Mouse (Mus musculus): ENCODE results near the gene Enpp3. TPM values are rescaled to one million over a fixed set of nuclear protein-coding genes. Genes with fewer than 3 reads are reported as not detected.

The Enpp3 gene
- polyA plus RNA-seq, 1 experiment from 2014 or later = 3.4 TPM

DNA sequence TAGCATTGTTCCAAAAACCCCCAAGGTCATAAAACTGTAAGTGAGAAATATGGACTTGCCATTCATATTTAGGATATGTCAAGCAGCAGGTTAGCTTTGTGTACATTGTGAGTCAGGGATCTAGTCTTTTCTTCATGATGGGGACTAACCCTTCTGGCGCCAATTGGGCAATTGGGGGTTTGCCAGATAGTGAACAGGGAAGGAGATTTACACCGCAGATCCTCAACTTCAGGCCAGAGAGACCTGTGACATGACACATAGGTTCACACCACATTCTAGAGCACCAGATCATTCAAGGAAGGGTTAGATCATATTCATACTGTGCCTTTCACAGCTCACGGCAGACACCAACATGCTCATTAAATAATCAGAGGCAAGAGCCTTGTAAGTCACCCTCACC lies 58.7 kb downstream of the Enpp3 start:
- H3K9me3 ChIP-seq (ENCODE audit: control insufficient read depth, low read length) = no peaks in the 10 kb centered on the region
- 64% methylated on average over 3 of the region's 3 CpGs for WGBS

DNA sequence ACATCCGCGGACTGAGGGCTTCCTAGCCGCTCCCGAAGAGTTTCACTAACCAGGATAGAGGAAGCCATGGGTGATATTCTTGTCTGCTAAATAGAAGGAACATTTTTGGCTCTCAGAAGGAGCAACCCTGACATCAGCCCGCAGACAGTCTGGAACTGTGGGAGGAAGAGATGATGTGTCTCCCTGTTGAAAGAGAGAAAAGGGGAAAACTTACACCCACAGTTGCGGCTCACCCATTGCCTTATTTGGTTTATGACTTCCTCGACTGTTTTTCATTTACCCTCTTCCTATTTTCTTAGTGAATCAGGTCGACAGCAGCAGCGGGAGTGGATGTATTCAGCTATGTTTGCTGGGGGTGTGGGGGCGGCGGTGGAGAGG lies 64.0 kb downstream of the Enpp3 start:
- H3K4me3 ChIP-seq (ENCODE audit: low read depth, low read length) = no peak overlapping the region
- 70% methylated on average over 11 of the region's 11 CpGs for WGBS
- no peak; the same call in 1 of the 2 replicates for ATAC-seq (ENCODE audit: low FRiP score, low TSS enrichment)
- H3K4me2 ChIP-seq (replicated peaks; ENCODE audit: low read depth) = 0 out of 2 replicates have a peak overlapping the region, but pooled peaks have one; percentile 14
- DNase-seq (ENCODE audit: low spot score) = no peak
- H3K9me3 ChIP-seq (ENCODE audit: control insufficient read depth, low read length) = no peaks in the 10 kb centered on the region
- no peaks in the 10 kb centered on the region for H3K4me1 ChIP-seq (replicated peaks; ENCODE audit: control insufficient read depth, insufficient read depth)
- H3K9ac ChIP-seq (ENCODE audit: low read length) = no peak overlapping the region
- H3K27ac ChIP-seq (replicated peaks) = peak overlapping the region; percentile 58; the same call in 1 of the 2 replicates
- TF ChIP-seq CTCF (IDR thresholded peaks at IDR 0.05; ENCODE audit: low read depth) = no peak
- TF ChIP-seq EP300 (optimal IDR thresholded peaks at IDR 0.05) = no peak
- H3K27me3 ChIP-seq (ENCODE audit: control insufficient read depth, insufficient read depth, low read length) = no peaks in the 10 kb centered on the region
- H3K36me3 ChIP-seq (ENCODE audit: control insufficient read depth, insufficient read depth, low read length) = no peaks in the 10 kb centered on the region

More for the DNA sequence above, 58.7 kb downstream of the Enpp3 start:
- ATAC-seq (ENCODE audit: low FRiP score, low TSS enrichment) (no peak), DNase-seq (ENCODE audit: low spot score) (no peak)
- no peaks in the 10 kb centered on the region for H3K27me3 ChIP-seq (ENCODE audit: control insufficient read depth, insufficient read depth, low read length)
- H3K4me3 ChIP-seq (ENCODE audit: low read depth, low read length) = no peak overlapping the region
- no peak overlapping the region for H3K27ac ChIP-seq (replicated peaks)
- H3K36me3 ChIP-seq (ENCODE audit: control insufficient read depth, insufficient read depth, low read length) = no peaks in the 10 kb centered on the region
- no peak overlapping the region for H3K4me2 ChIP-seq (replicated peaks; ENCODE audit: low read depth)
- TF ChIP-seq CTCF (IDR thresholded peaks at IDR 0.05; ENCODE audit: low read depth) (no peak), EP300 (optimal IDR thresholded peaks at IDR 0.05) (no peak)
- no peaks in the 10 kb centered on the region for H3K4me1 ChIP-seq (replicated peaks; ENCODE audit: control insufficient read depth, insufficient read depth)
- H3K9ac ChIP-seq (ENCODE audit: low read length) = no peak overlapping the region

- Histone ChIP-seq H3K27ac (replicated peaks) (peak overlapping the region; percentile 58; the same call in 1 of the 2 replicates), H3K9ac (ENCODE audit: low read length) (no peak overlapping the region), H3K27me3 (ENCODE audit: control insufficient read depth, insufficient read depth, low read length) (no peaks in the 10 kb centered on the region), H3K4me2 (replicated peaks; ENCODE audit: low read depth) (0 out of 2 replicates have a peak overlapping the region, but pooled peaks have one; percentile 14), H3K4me1 (replicated peaks; ENCODE audit: control insufficient read depth, insufficient read depth) (no peaks in the 10 kb centered on the region), H3K9me3 (ENCODE audit: control insufficient read depth, low read length) (no peaks in the 10 kb centered on the region), H3K36me3 (ENCODE audit: control insufficient read depth, insufficient read depth, low read length) (no peaks in the 10 kb centered on the region), H3K4me3 (ENCODE audit: low read depth, low read length) (no peak overlapping the region)
- TF ChIP-seq CTCF (IDR thresholded peaks at IDR 0.05; ENCODE audit: low read depth) (no peak), EP300 (optimal IDR thresholded peaks at IDR 0.05) (no peak)
- WGBS = 63% methylated on average over 14 of the region's 14 CpGs
- ATAC-seq (ENCODE audit: low FRiP score, low TSS enrichment) = no peak
- no peak for DNase-seq (ENCODE audit: low spot score)
Measured at GRCm38 (mm10) chr10:24777916-24778642, 64.5 kb downstream of the Enpp3 start.

DNA sequence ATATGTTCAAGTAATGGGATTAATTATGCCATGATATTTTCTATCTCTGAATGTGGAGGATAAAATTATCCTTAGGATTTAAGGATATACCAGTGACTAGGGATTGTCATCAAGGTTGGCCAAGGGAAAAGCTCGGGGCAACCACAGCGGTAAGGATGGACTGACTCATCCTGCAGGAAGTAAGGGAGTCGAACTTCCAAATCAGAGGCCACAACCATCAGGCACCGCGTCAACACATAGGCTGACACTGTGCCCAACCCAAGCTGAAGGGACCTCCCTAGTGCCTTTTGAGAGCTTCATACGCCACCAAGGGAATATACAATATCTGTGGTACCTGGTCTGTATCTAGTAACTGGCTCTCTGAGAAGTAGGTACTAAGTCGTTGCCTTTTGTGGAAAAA lies 73.1 kb downstream of the Enpp3 start:
- no peak for DNase-seq (ENCODE audit: low spot score)
- 89% methylated on average over 7 of the region's 7 CpGs for WGBS

GRCm38 (mm10) chr10:24767695-24768094 lies 74.9 kb downstream of the Enpp3 start:
- 65% methylated on average over 11 of the region's 11 CpGs for WGBS
- no peak for TF ChIP-seq EP300 (optimal IDR thresholded peaks at IDR 0.05)
- no peak for TF ChIP-seq CTCF (IDR thresholded peaks at IDR 0.05; ENCODE audit: low read depth)
- DNase-seq (ENCODE audit: low spot score) = no peak
- Histone ChIP-seq H3K36me3 (ENCODE audit: control insufficient read depth, insufficient read depth, low read length) (no peaks in the 10 kb centered on the region), H3K27ac (replicated peaks) (no peak overlapping the region), H3K4me2 (replicated peaks; ENCODE audit: low read depth) (no peak overlapping the region), H3K27me3 (ENCODE audit: control insufficient read depth, insufficient read depth, low read length) (no peaks in the 10 kb centered on the region), H3K4me1 (replicated peaks; ENCODE audit: control insufficient read depth, insufficient read depth) (no peaks in the 10 kb centered on the region), H3K9me3 (ENCODE audit: control insufficient read depth, low read length) (no peaks in the 10 kb centered on the region), H3K9ac (ENCODE audit: low read length) (no peak overlapping the region), H3K4me3 (ENCODE audit: low read depth, low read length) (no peak overlapping the region)
- ATAC-seq (ENCODE audit: low FRiP score, low TSS enrichment) = no peak

More for the DNA sequence above, 73.1 kb downstream of the Enpp3 start:
- H3K9ac ChIP-seq (ENCODE audit: low read length) = no peak overlapping the region
- no peaks in the 10 kb centered on the region for H3K4me1 ChIP-seq (replicated peaks; ENCODE audit: control insufficient read depth, insufficient read depth)
- H3K4me3 ChIP-seq (ENCODE audit: low read depth, low read length) = no peak overlapping the region
- TF ChIP-seq CTCF (IDR thresholded peaks at IDR 0.05; ENCODE audit: low read depth) = no peak
- TF ChIP-seq EP300 (optimal IDR thresholded peaks at IDR 0.05) = no peak
- H3K9me3 ChIP-seq (ENCODE audit: control insufficient read depth, low read length) = no peaks in the 10 kb centered on the region
- no peak for ATAC-seq (ENCODE audit: low FRiP score, low TSS enrichment)
- no peaks in the 10 kb centered on the region for H3K27me3 ChIP-seq (ENCODE audit: control insufficient read depth, insufficient read depth, low read length)
- H3K4me2 ChIP-seq (replicated peaks; ENCODE audit: low read depth) = no peak overlapping the region
- no peaks in the 10 kb centered on the region for H3K36me3 ChIP-seq (ENCODE audit: control insufficient read depth, insufficient read depth, low read length)
- no peak overlapping the region for H3K27ac ChIP-seq (replicated peaks)

DNA sequence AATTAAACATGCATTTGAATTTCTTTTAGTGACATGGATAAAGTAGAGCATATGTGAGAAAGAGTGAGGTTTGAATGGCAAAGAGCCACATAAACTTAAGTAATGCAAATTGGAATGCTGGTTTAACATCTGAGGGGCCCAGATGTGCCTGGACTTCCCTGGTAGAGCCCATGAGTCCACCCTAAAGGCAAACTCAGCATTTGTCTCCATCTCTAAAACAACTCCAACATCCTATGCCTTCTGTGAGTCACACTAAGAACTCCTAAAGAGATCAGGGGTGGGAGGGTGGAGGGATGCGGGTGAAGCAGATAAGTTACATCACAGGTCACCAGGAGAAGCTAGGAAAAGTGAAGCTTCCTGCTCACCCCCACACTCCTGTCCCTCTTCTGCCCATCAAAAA lies 76.6 kb downstream of the Enpp3 start:
- no peak overlapping the region for H3K27ac ChIP-seq (replicated peaks)
- H3K4me1 ChIP-seq (replicated peaks; ENCODE audit: control insufficient read depth, insufficient read depth) = no peaks in the 10 kb centered on the region
- TF ChIP-seq EP300 (optimal IDR thresholded peaks at IDR 0.05) = no peak
- TF ChIP-seq CTCF (IDR thresholded peaks at IDR 0.05; ENCODE audit: low read depth) = no peak
- DNase-seq (ENCODE audit: low spot score) (no peak), ATAC-seq (ENCODE audit: low FRiP score, low TSS enrichment) (no peak)
- H3K4me3 ChIP-seq (ENCODE audit: low read depth, low read length) = no peak overlapping the region
- WGBS = 92% methylated on average over 1 of the region's 1 CpGs
- H3K4me2 ChIP-seq (replicated peaks; ENCODE audit: low read depth) = no peak overlapping the region
- no peaks in the 10 kb centered on the region for H3K36me3 ChIP-seq (ENCODE audit: control insufficient read depth, insufficient read depth, low read length)
- no peak overlapping the region for H3K9ac ChIP-seq (ENCODE audit: low read length)
- no peaks in the 10 kb centered on the region for H3K27me3 ChIP-seq (ENCODE audit: control insufficient read depth, insufficient read depth, low read length)
- no peaks in the 10 kb centered on the region for H3K9me3 ChIP-seq (ENCODE audit: control insufficient read depth, low read length)
